Mouse (Mus musculus) forebrain, postnatal 0 days (tissue): ENCODE results near the gene Zc3h13. TPM values are rescaled to one million over a fixed set of nuclear protein-coding genes. Genes with fewer than 3 reads are reported as not detected.
A peak's percentile ranks its signal among the peaks of the same experiment; 100 is the strongest.

Experiments used
- ATAC-seq: fragments of 200-750 bp; cut with Nextera tagmentation; 2 replicates; pipeline ENCODE4 v1.8.0; 2017; ENCODE audit warnings: mild to moderate bottlenecking, moderate library complexity
- DNase-seq: peaks from one replicate; pipeline ENCODE4 v3.0.0-alpha.2; 2015
- H3K27ac ChIP-seq: fragments of 300-500 bp; sonication (generic); 2 replicates; pipeline ENCODE4 v1.5.1; 2014; ENCODE audit warnings: low read depth, mild to moderate bottlenecking, antibody characterized with exemption, low read length, moderate library complexity, mixed read lengths
- H3K27me3 ChIP-seq: fragments of 300-500 bp; sonication (generic); 2 replicates; pipeline ENCODE4 v1.6.1; 2014; ENCODE audit warnings: mild to moderate bottlenecking, low read length, mixed read lengths; ENCODE audit not compliant: insufficient read depth
- H3K36me3 ChIP-seq: fragments of 300-500 bp; sonication (generic); 2 replicates; pipeline ENCODE4 v1.6.1; 2014; ENCODE audit warnings: mild to moderate bottlenecking, moderate library complexity; ENCODE audit not compliant: insufficient read depth
- H3K4me1 ChIP-seq: fragments of 300-500 bp; sonication (generic); 2 replicates; pipeline ENCODE4 v1.6.1; 2014; ENCODE audit warnings: antibody characterized with exemption; ENCODE audit not compliant: insufficient read depth
- H3K4me2 ChIP-seq: fragments of 300-500 bp; sonication (generic); 2 replicates; pipeline ENCODE4 v1.6.1; 2014; ENCODE audit warnings: low read depth, mild to moderate bottlenecking, moderate library complexity
- H3K4me3 ChIP-seq: fragments of 300-500 bp; sonication (generic); 2 replicates; pipeline ENCODE4 v1.5.1; 2014; ENCODE audit warnings: low read depth, low read length, mixed read lengths
- H3K9ac ChIP-seq: fragments of 300-500 bp; sonication (generic); 2 replicates; pipeline ENCODE4 v1.6.1; 2014; ENCODE audit warnings: mild to moderate bottlenecking
- H3K9me3 ChIP-seq: fragments of 300-500 bp; sonication (generic); 2 replicates; pipeline ENCODE4 v1.6.1; 2016; ENCODE audit warnings: low read length
- CTCF ChIP-seq: sonication (generic); IDR thresholded peaks from 2 replicates; pipeline ENCODE4 v1.5.1; 2016; ENCODE audit warnings: antibody characterized with exemption, control low read depth, low read depth
- WGBS: fragments of 180-500 bp; shearing (Covaris S2); extraction: QIAGEN DNeasy Blood & Tissue Kit; methylation state at CpG from one replicate; pipeline ENCODE4 v1.1.7; 2014; 5-methylcytosine and 5-hydroxymethylcytosine counted together
- polyA plus RNA-seq: library from polyadenylated mRNA; unstranded; fragments of >200 nt; fragmentation: Nextera tagmentation; extraction: Ambion mirVana; gene quantifications from 2 replicates; pipeline ENCODE4 v1.2.1, GENCODE M21; 2015
- total RNA-seq: library from RNA; depleted of rRNA; stranded (reverse); fragments of >200 nt; gene quantifications from 2 replicates; pipeline ENCODE4 v1.2.3, GENCODE M21; 2014

Gene Zc3h13
- total and polyA plus RNA-seq, 2 experiments from 2014 or later, result 21.4 to 51.3 TPM

GRCm38 (mm10) chr14:75301081-75301480 lies 16.9 kb downstream of the Zc3h13 start:
- DNase-seq, result no peak
- no peaks in the 10 kb centered on the region for H3K9me3 ChIP-seq
- H3K4me1 ChIP-seq, result no peaks in the 10 kb centered on the region
- H3K27me3 ChIP-seq, result no peaks in the 10 kb centered on the region
- ATAC-seq, result no peak
- H3K4me2 ChIP-seq, result no peak overlapping the region
- TF ChIP-seq CTCF, result no peak
- H3K9ac ChIP-seq, result no peak overlapping the region
- H3K36me3 ChIP-seq, result peaks cover under 1% of the 10 kb centered on the region; the same call in 1 of the 2 replicates
- no peak overlapping the region for H3K27ac ChIP-seq
- WGBS, result 97% methylated on average over 1 of the region's 1 CpGs
- no peak overlapping the region for H3K4me3 ChIP-seq

GRCm38 (mm10) chr14:75303807-75304206 lies 19.6 kb downstream of the Zc3h13 start:
- Histone ChIP-seq H3K9me3 (no peaks in the 10 kb centered on the region), H3K36me3 (no peaks in the 10 kb centered on the region), H3K27ac (no peak overlapping the region), H3K4me2 (no peak overlapping the region), H3K4me3 (no peak overlapping the region), H3K4me1 (no peaks in the 10 kb centered on the region), H3K27me3 (no peaks in the 10 kb centered on the region), H3K9ac (no peak overlapping the region)
- DNase-seq (no peak), ATAC-seq (no peak)
- WGBS, result 51% methylated on average over 5 of the region's 5 CpGs
- no peak for TF ChIP-seq CTCF

GRCm38 (mm10) chr14:75307855-75308254 lies 23.7 kb downstream of the Zc3h13 start:
- no peaks in the 10 kb centered on the region for H3K4me1 ChIP-seq
- H3K4me3 ChIP-seq, result no peak overlapping the region
- H3K27ac ChIP-seq, result no peak overlapping the region
- H3K27me3 ChIP-seq, result no peaks in the 10 kb centered on the region
- ATAC-seq (no peak), DNase-seq (peak; percentile 36)
- TF ChIP-seq CTCF, result no peak
- H3K4me2 ChIP-seq, result no peak overlapping the region
- H3K9me3 ChIP-seq, result no peaks in the 10 kb centered on the region
- H3K36me3 ChIP-seq, result 0 out of 2 replicates have a peak, but pooled peaks cover 3% of the 10 kb centered on the region
- no peak overlapping the region for H3K9ac ChIP-seq

- Histone ChIP-seq H3K4me2 (no peak overlapping the region), H3K4me3 (no peak overlapping the region), H3K27me3 (no peaks in the 10 kb centered on the region), H3K27ac (no peak overlapping the region), H3K4me1 (no peaks in the 10 kb centered on the region), H3K9ac (no peak overlapping the region), H3K9me3 (no peaks in the 10 kb centered on the region), H3K36me3 (0 out of 2 replicates have a peak, but pooled peaks cover 3% of the 10 kb centered on the region)
- WGBS, result 60% methylated on average over 5 of the region's 5 CpGs
- ATAC-seq (no peak), DNase-seq (peak; percentile 35)
- TF ChIP-seq CTCF, result peak; percentile 54
Observed at GRCm38 (mm10) chr14:75309336-75309992, 25.3 kb downstream of the Zc3h13 start.

- no peak for TF ChIP-seq CTCF
- no peaks in the 10 kb centered on the region for H3K9me3 ChIP-seq
- H3K4me2 ChIP-seq, result no peak overlapping the region
- H3K4me3 ChIP-seq, result no peak overlapping the region
- no peaks in the 10 kb centered on the region for H3K27me3 ChIP-seq
- no peaks in the 10 kb centered on the region for H3K4me1 ChIP-seq
- 0 out of 2 replicates have a peak, but pooled peaks cover 3% of the 10 kb centered on the region for H3K36me3 ChIP-seq
- peak; percentile 52 for DNase-seq
- H3K27ac ChIP-seq, result no peak overlapping the region
- WGBS, result 31% methylated on average over 2 of the region's 2 CpGs
- ATAC-seq, result peak; percentile 32; the same call in 1 of the 2 replicates
- H3K9ac ChIP-seq, result no peak overlapping the region
Observed at GRCm38 (mm10) chr14:75314484-75314883, 30.3 kb downstream of the Zc3h13 start.

GRCm38 (mm10) chr14:75318736-75319135 lies 34.6 kb downstream of the Zc3h13 start:
- H3K4me3 ChIP-seq, result no peak overlapping the region
- H3K27ac ChIP-seq, result no peak overlapping the region
- DNase-seq, result no peak
- no peak for TF ChIP-seq CTCF
- 95% methylated on average over 2 of the region's 2 CpGs for WGBS
- no peaks in the 10 kb centered on the region for H3K27me3 ChIP-seq
- H3K36me3 ChIP-seq, result peaks cover 23% of the 10 kb centered on the region
- no peak for ATAC-seq
- H3K9ac ChIP-seq, result no peak overlapping the region
- no peaks in the 10 kb centered on the region for H3K9me3 ChIP-seq
- no peaks in the 10 kb centered on the region for H3K4me1 ChIP-seq
- no peak overlapping the region for H3K4me2 ChIP-seq

GRCm38 (mm10) chr14:75320269-75320668 lies 36.1 kb downstream of the Zc3h13 start:
- 96% methylated on average over 5 of the region's 5 CpGs for WGBS
- Histone ChIP-seq H3K9ac (no peak overlapping the region), H3K36me3 (peaks cover 32% of the 10 kb centered on the region), H3K27me3 (no peaks in the 10 kb centered on the region), H3K27ac (no peak overlapping the region), H3K4me1 (no peaks in the 10 kb centered on the region), H3K4me3 (no peak overlapping the region), H3K4me2 (no peak overlapping the region), H3K9me3 (no peaks in the 10 kb centered on the region)
- no peak for TF ChIP-seq CTCF
- ATAC-seq, result no peak
- no peak for DNase-seq
